Mouse (Mus musculus) cerebellum, adult 2 months (tissue): ENCODE measurements around the gene Grb10.

ENCODE experiments used
- CTCF ChIP-seq: fragments of 200-500 bp; IDR thresholded peaks from 2 replicates; pipeline ENCODE4 v1.5.1; 2011; ENCODE audit warnings: low read depth, mild to moderate bottlenecking, control low read depth, low read length, moderate library complexity, borderline replicate concordance; ENCODE audit not compliant: insufficient read depth
- POLR2A ChIP-seq: fragments of 200-500 bp; IDR thresholded peaks from 2 replicates; pipeline ENCODE4 v1.6.1; 2011; ENCODE audit warnings: low read length, control low read depth, borderline replicate concordance; ENCODE audit not compliant: insufficient read depth

- TF ChIP-seq CTCF (no peak), POLR2A (no peak)
Observed at GRCm38 (mm10) chr11:12032831-12033230, 5.7 kb downstream of the Grb10 start.
